Mouse (Mus musculus) spleen, adult 2 months (tissue): ENCODE results near the gene Gm49486. TPM values are rescaled to one million over a fixed set of nuclear protein-coding genes. Genes with fewer than 3 reads are reported as not detected.
A peak's percentile ranks its signal among the peaks of the same experiment; 100 is the strongest.

Source experiments
- DNase-seq, 2 experiments: peaks; one replicate each; pipeline versions ENCODE4 v3.0.0 to v3.0.0-alpha.2; 2012 to 2021; ENCODE audit warnings: low spot score in 2 of 2, low read depth in 1 of 2
- H3K27ac ChIP-seq: fragments of 200-500 bp; 2 replicates; pipeline ENCODE4 v1.5.1; 2012; ENCODE audit warnings: low read length, inconsistent platforms; ENCODE audit not compliant: insufficient read depth
- H3K27me3 ChIP-seq: fragments of 200-500 bp; 2 replicates; pipeline ENCODE4 v1.6.1; 2012; ENCODE audit warnings: mild to moderate bottlenecking, moderate library complexity, low read length, inconsistent platforms; ENCODE audit not compliant: control insufficient read depth, insufficient read depth
- H3K36me3 ChIP-seq: fragments of 200-500 bp; 2 replicates; pipeline ENCODE4 v1.6.1; 2012; ENCODE audit warnings: mild to moderate bottlenecking, low read length, inconsistent platforms; ENCODE audit not compliant: control insufficient read depth, insufficient read depth
- H3K4me1 ChIP-seq: fragments of 200-500 bp; 2 replicates; pipeline ENCODE4 v1.6.1; 2011; ENCODE audit warnings: inconsistent platforms; ENCODE audit not compliant: control insufficient read depth, insufficient read depth, insufficient read length
- H3K4me3 ChIP-seq: fragments of 200-500 bp; 2 replicates; pipeline ENCODE4 v1.5.1; 2011; ENCODE audit warnings: mild to moderate bottlenecking, inconsistent platforms; ENCODE audit not compliant: insufficient read depth, insufficient read length; ENCODE audit errors: extremely low read depth
- CTCF ChIP-seq: fragments of 200-500 bp; IDR thresholded peaks from 2 replicates; pipeline ENCODE4 v1.5.1; 2011; ENCODE audit warnings: mild to moderate bottlenecking, inconsistent platforms; ENCODE audit not compliant: insufficient read depth, insufficient read length, insufficient replicate concordance; ENCODE audit errors: extremely low read depth
- POLR2A ChIP-seq: fragments of 200-500 bp; IDR thresholded peaks from 2 replicates; pipeline ENCODE4 v1.6.1; 2011; ENCODE audit warnings: low read depth, low read length, inconsistent platforms
- WGBS: fragments of 180-500 bp; shearing (Covaris S2); methylation state at CpG from one replicate; pipeline ENCODE4 v1.1.7; 2018; 5-methylcytosine and 5-hydroxymethylcytosine counted together
- polyA plus RNA-seq: library from polyadenylated mRNA; depleted of rRNA; stranded (reverse); fragments of >200 nt; gene quantifications from 2 replicates; pipeline ENCODE4 v1.2.3, GENCODE M21; 2012

Gene Gm49486
- polyA plus RNA-seq, 1 experiment = not detected

DNA sequence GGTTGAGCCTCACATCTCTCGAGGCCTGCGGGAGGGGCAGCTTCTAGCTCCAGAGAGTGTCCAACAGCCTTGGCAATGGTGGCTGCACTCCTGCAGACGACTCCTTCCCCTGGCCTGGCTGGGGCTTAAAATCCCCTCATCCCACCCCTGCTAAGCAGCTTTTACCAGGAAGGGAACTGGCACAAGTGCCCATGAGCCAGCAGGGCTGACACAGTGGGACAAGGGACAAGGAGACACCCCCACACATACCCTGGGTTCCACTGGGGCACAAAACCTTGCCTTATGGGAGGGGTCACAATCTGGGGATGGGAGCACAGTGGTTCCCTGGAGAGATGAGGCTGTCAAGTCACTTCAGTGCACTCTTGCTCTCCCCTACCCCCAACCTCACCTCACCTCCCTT lies 25.5 kb downstream of the Gm49486 start, which contains the start of gene Slc16a8:
Gene Slc16a8 (minus strand): TSS at position 101 of the 400 bp plus-strand sequence.
- no peak for TF ChIP-seq CTCF
- TF ChIP-seq POLR2A = no peak
- peaks cover 13% of the 10 kb centered on the region for H3K27me3 ChIP-seq
- H3K36me3 ChIP-seq = no peaks in the 10 kb centered on the region
- WGBS = 67% methylated on average over 3 of the region's 3 CpGs
- H3K4me3 ChIP-seq = no peak within 1 kb of the TSS
- no peaks in the 10 kb centered on the region for H3K4me1 ChIP-seq
- H3K27ac ChIP-seq = no peak within 1 kb of the TSS
- no peak for DNase-seq

DNA sequence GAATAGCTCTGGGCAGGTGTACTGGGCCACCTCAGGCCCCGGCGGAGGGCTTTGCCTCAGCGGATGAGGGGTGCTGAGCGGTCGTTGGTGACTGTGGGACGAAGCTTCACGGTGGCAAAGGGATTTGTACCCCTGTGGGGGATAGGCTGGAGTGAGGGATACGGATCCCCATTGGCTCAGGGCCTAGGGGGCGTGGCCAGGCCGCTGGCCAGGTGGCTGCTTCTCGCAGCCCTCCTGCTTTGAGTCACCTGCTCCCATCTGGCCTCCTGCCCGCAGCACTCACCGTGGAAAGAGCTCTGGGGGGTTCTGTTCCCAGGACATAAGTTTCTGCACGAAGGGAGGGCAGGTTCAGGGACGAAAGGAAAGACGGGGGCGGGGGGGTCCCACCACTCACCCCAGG lies 29.3 kb downstream of the Gm49486 start:
- Histone ChIP-seq H3K27ac (no peak overlapping the region), H3K36me3 (no peaks in the 10 kb centered on the region), H3K4me1 (peaks cover 11% of the 10 kb centered on the region), H3K4me3 (no peak overlapping the region), H3K27me3 (peaks cover 17% of the 10 kb centered on the region)
- WGBS = 55% methylated on average over 17 of the region's 17 CpGs
- no peak for DNase-seq
- TF ChIP-seq POLR2A = no peak
- no peak for TF ChIP-seq CTCF

DNA sequence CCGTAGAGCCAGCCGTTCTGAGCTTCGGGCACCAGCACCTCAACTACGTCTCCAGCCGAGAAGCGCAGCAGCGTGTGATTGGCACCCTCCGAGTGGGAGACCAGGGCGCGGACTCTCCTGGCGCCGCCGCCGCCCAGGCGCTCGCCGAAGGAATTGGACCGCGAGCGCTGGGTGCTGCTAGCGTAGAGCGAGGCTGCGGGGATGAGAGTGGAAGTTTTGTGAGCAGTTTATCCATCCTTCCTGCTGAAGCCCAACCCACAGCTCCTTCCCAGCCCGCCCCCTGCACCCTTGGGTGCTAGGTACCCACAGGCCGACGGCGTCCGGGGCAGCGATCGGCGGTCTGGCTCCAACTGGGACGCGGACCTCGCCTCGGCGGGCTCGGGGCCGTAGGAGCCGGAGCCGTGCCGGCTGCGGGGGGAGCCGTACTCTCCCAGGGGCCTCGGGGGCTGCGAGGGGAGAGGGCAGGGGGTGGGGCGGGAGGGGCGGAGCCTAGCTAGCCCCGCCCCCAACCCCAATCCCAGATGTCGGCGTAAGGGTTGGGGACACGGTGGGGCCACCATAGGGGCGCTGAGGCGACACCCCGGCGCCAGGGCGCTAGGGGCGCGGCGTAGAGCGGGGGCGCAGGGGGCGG lies 32.0 kb downstream of the Gm49486 start:
- TF ChIP-seq CTCF = no peak
- no peak for TF ChIP-seq POLR2A
- no peak for DNase-seq
- Histone ChIP-seq H3K4me3 (peak overlapping the region; percentile 36; the same call in 1 of the 2 replicates), H3K4me1 (peaks cover 13% of the 10 kb centered on the region), H3K27ac (no peak overlapping the region), H3K27me3 (peaks cover 15% of the 10 kb centered on the region), H3K36me3 (no peaks in the 10 kb centered on the region)
- 2% methylated on average over 56 of the region's 62 CpGs for WGBS

DNA sequence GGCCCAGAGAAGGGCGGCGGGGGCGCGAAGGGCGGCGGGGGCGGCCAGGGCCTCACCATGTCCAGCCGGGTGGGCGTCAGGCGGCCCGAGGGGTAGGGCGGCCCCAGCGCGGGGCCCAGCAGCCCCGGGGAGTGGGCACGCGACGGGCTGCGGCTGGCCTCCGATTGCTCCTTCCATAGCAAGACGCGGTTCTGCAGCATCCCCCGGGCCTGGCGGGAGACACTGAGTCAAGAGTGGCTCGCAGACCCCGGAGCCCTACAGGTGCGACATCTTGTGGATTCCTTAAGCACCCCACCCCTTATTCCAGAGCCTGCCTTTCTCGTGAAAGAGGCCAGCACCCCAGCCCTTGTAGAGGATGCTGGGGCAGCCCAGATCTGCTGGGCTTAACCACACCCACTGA lies 32.6 kb downstream of the Gm49486 start:
- no peak overlapping the region for H3K27ac ChIP-seq
- no peaks in the 10 kb centered on the region for H3K36me3 ChIP-seq
- peaks cover 13% of the 10 kb centered on the region for H3K4me1 ChIP-seq
- DNase-seq = no peak
- no peak for TF ChIP-seq POLR2A
- TF ChIP-seq CTCF = no peak
- 3% methylated on average over 27 of the region's 28 CpGs for WGBS
- peaks cover 15% of the 10 kb centered on the region for H3K27me3 ChIP-seq
- no peak overlapping the region for H3K4me3 ChIP-seq

DNA sequence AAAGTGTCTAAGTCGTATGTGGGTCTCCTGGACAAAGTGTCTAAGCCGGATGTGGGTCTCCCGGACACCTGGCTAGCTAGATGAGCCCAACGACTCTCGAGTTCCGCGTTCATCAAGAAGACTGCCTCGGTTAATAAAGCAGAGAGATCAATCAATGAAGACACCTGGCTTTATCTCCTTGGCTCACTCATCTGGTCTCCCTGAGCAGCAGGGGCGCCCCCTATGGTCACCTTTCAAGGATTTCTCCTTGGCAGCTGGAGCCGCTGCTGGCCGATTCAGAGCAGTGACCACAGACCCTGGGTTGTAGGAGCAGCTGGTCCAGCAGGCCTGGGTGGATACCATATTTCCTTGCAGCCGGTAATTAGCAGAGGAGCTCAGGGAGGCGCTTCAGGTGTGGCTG lies 33.2 kb downstream of the Gm49486 start:
- DNase-seq = no peak
- H3K4me3 ChIP-seq = no peak overlapping the region
- WGBS = 30% methylated on average over 13 of the region's 13 CpGs
- TF ChIP-seq POLR2A = no peak
- no peak for TF ChIP-seq CTCF
- peaks cover 15% of the 10 kb centered on the region for H3K27me3 ChIP-seq
- no peak overlapping the region for H3K27ac ChIP-seq
- no peaks in the 10 kb centered on the region for H3K36me3 ChIP-seq
- H3K4me1 ChIP-seq = peaks cover 13% of the 10 kb centered on the region

DNA sequence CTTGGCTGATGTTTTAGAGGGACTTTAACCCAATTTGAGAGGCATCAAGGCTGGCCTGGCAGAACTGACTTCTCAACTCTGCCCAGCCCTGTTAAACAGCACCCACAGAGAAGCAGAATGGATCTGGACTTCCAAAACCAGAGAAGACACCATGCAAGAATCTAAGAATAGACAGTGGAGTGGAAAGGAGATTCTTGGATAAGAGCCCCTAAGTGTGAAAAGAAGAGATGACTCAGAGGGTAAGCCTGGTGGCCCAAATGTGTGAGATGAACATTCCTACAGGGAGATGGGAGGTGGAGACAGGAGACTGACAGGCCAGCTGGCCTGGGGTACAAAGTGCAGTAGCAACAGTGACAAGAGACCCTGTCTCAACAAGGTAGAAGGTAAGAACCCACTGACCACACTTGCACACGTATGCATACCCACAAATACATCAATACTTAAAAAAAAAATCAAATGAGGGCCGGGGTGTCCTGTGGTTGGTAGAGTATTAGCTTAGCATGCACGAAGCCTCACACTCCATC lies 33.7 kb downstream of the Gm49486 start:
- Histone ChIP-seq H3K27ac (no peak overlapping the region), H3K36me3 (no peaks in the 10 kb centered on the region), H3K27me3 (peaks cover 15% of the 10 kb centered on the region), H3K4me3 (no peak overlapping the region), H3K4me1 (peaks cover 13% of the 10 kb centered on the region)
- WGBS = 86% methylated on average over 3 of the region's 3 CpGs
- no peak for TF ChIP-seq POLR2A
- TF ChIP-seq CTCF = no peak
- no peak for DNase-seq

DNA sequence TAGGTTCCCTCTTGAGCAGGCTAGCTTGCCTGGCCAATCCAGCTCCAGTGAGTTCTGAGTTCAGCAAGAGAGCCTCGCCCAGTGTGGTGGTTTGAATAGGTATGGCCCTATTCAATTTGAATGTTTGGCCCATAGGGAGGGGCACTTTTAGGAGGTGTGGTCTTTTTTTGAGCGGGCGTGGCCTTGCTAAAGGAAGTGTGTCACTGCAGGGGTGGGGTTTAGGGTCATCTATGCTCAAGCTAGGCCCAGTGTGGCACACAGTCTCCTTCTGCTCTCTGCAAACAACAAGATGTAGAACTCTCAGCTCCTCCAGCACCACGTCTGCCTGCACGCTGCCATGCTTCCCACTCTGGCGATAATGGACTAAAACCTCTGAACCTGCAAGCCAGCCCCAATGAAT lies 34.5 kb downstream of the Gm49486 start:
- H3K4me3 ChIP-seq = no peak overlapping the region
- H3K4me1 ChIP-seq = peaks cover 13% of the 10 kb centered on the region
- DNase-seq = no peak
- no peak for TF ChIP-seq POLR2A
- no peaks in the 10 kb centered on the region for H3K36me3 ChIP-seq
- H3K27ac ChIP-seq = no peak overlapping the region
- peaks cover 15% of the 10 kb centered on the region for H3K27me3 ChIP-seq
- WGBS = 89% methylated on average over 6 of the region's 6 CpGs
